Mouse (Mus musculus) C2C12 (cell line): ENCODE data around the gene Nalcn.

Source experiments
- CTCF ChIP-seq: IDR thresholded peaks from one replicate; pipeline ENCODE4 v1.5.1; 2011; ENCODE audit not compliant: control insufficient read depth, insufficient read depth, insufficient read length
- MYOD1 ChIP-seq: IDR thresholded peaks from one replicate; pipeline ENCODE4 v1.6.1; 2011; ENCODE audit warnings: low read depth; ENCODE audit not compliant: control insufficient read depth, insufficient read length

GRCm38 (mm10) chr14:123622969-123623368, 4.0 kb downstream of the Nalcn start:
- TF ChIP-seq CTCF (no peak), MYOD1 (no peak)
